Mouse (Mus musculus) cortical plate, adult 2 months (tissue): ENCODE data around the gene Vwce.

ENCODE experiments used
- CTCF ChIP-seq: fragments of 200-500 bp; IDR thresholded peaks from 2 replicates; pipeline ENCODE4 v1.5.1; 2011; ENCODE audit warnings: mild to moderate bottlenecking, control low read depth, low read length; ENCODE audit not compliant: insufficient read depth; ENCODE audit errors: extremely low read depth
- POLR2A ChIP-seq: fragments of 200-500 bp; IDR thresholded peaks from 2 replicates; pipeline ENCODE4 v1.6.1; 2011; ENCODE audit warnings: mild to moderate bottlenecking, low read length, control low read depth; ENCODE audit not compliant: insufficient read depth; ENCODE audit errors: extremely low read depth

DNA sequence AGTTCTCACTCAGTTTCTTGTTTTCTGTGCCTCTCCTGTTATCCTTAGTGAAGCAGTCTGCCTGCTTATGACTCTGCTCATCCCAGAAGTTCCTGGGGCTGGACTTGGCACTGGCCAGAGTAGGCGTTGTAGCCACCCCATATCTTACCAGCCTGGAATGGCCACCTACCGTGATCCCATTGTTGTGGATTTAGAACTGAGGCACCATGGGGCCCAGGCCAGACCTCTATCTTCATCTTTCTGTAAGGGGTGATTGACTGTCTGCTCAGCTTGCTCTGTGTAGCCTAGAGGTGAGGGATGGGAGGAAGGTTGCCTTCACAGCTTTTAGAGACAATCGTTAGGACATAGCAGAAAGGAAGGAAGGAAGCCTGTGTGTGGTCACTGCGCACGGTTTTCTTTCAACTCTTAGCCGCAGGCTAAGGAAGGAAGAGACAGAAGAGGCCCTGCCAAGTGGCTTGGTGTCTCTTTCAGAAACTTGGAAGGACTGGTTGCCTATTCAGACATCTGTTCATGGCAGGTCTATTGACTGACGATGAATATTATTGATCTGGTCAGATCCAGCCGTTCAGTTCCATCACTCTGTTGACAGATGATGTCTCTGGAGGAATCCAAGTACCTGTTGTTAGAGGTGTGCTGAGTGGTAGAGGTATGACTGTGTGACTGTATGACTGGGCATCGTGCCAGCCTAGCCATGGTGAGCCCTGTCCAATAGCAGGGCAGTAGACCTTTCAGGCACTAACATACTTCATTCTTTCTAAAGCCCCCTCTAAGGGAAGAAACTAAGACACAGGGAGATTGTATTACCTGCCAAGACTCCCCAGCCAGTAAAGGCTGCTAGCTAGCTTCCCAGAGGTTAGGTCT lies 64.3 kb downstream of the Vwce start:
- TF ChIP-seq POLR2A (no peak), CTCF (no peak)
